8 mouse cellular contexts compared by ENCODE assay signal in the genomic region with DNA sequence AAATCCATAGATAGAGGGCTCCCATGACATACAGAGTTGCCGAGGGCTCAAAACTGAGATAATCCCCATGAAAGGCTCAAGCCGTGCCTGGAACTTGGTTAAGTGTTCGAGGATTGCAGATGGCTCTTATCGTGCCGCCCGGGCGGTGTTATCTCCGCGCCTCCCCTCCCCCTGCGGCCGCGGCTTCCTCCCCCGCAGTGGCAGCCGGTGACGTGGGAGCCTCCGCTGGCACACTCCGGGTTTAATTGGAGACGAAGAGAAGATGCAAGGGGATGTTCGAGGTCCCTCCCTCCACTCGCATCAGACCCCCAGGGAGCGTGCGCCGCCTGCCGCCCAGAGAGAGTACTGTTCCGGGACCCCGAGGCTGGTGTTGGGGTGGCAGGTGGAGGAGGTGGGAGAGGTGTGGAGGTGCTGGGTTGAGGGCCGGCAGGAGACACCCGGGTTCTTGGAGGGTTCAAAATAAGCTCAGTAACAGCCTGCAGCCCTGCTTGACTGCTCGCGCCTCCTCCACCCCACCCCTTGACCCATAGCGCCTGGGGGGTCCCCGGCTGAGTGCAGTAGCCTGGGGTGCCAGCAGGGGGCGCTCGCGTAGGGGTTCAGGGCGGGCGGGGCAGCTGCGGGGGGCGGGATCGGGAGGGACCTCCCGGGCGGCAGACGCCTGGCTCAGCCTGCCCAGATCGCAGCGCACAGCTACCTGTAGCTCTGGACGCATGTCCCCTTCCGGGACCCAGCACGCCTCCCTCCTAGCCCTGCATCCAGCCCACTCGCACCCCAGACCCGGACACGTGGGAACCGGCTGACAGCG. TPM values are rescaled to one million over a fixed set of nuclear protein-coding genes. Genes with fewer than 3 reads are reported as not detected.
DNase-seq lines count a peak whose midpoint lies in the region; ATAC-seq and TF ChIP-seq lines count a peak whose summit lies in the region.

TSS of gene Rasal1 (plus strand) at position 244 of the 805 bp plus-strand sequence.

- H3K36me3 ChIP-seq in limb, embryonic 14.5 days (ENCODE audit: control insufficient read depth, insufficient read depth, low read length) = no peaks in the 10 kb centered on the region
- H3K36me3 ChIP-seq in midbrain, embryonic 14.5 days (ENCODE audit: control insufficient read depth, insufficient read depth, low read length) = no peaks in the 10 kb centered on the region

- ATAC-seq in limb, embryonic 14.5 days (ENCODE audit: low FRiP score, low read depth) = no peak
- ATAC-seq in midbrain, embryonic 14.5 days (ENCODE audit: low FRiP score, low TSS enrichment) = no peak

- no peaks in the 10 kb centered on the region for H3K9me3 ChIP-seq in limb, embryonic 14.5 days (ENCODE audit: control insufficient read depth, low read length)
- H3K9me3 ChIP-seq in midbrain, embryonic 14.5 days (ENCODE audit: control insufficient read depth, low read length) = no peaks in the 10 kb centered on the region

- peaks cover 39% of the 10 kb centered on the region for H3K27me3 ChIP-seq in limb, embryonic 14.5 days (ENCODE audit: control insufficient read depth, insufficient read depth, low read length)
- H3K27me3 ChIP-seq in midbrain, embryonic 14.5 days (ENCODE audit: control insufficient read depth, insufficient read depth, low read length) = peaks cover 28% of the 10 kb centered on the region

- peak; percentile 36 for DNase-seq in ovary, adult 18-20 months (ENCODE audit: low spot score)
- DNase-seq in ovary, postnatal 10 days (ENCODE audit: low spot score) = no peak
- peak; percentile 63 to 75 for DNase-seq in cerebellum, postnatal 14 days
- peak; percentile 79 to 84 for DNase-seq in frontal cortex, postnatal 36 days (ENCODE audit: low spot score in 2 of 2)
- peak; percentile 21 for DNase-seq in kidney, adult 9 months
- DNase-seq in limb, embryonic 14.5 days (ENCODE audit: low spot score) = no peak
- DNase-seq in midbrain, embryonic 14.5 days = peak; percentile 58
- peak; percentile 51 to 79 for DNase-seq in spleen, postnatal 10 days (ENCODE audit: low spot score in 2 of 2)

- no peak within 1 kb of the TSS for H3K27ac ChIP-seq in limb, embryonic 14.5 days (replicated peaks; ENCODE audit: low read depth, low read length)
- no peak within 1 kb of the TSS for H3K27ac ChIP-seq in midbrain, embryonic 14.5 days (replicated peaks; ENCODE audit: low read depth, low read length)

- no peak within 1 kb of the TSS for H3K9ac ChIP-seq in limb, embryonic 14.5 days (ENCODE audit: low read depth, low read length, severe bottlenecking)
- no peak within 1 kb of the TSS; the same call in 1 of the 2 replicates for H3K9ac ChIP-seq in midbrain, embryonic 14.5 days (replicated peaks; ENCODE audit: low read length)

- H3K4me3 ChIP-seq in limb, embryonic 14.5 days (replicated peaks; ENCODE audit: low read length) = peak within 1 kb of the TSS; percentile 22
- peak within 1 kb of the TSS; percentile 18 for H3K4me3 ChIP-seq in midbrain, embryonic 14.5 days (replicated peaks; ENCODE audit: low read depth, low read length)

- peak within 1 kb of the TSS; percentile 39 for H3K4me2 ChIP-seq in limb, embryonic 14.5 days (replicated peaks; ENCODE audit: low read depth, low read length, severe bottlenecking)
- peak within 1 kb of the TSS; percentile 44 for H3K4me2 ChIP-seq in midbrain, embryonic 14.5 days (ENCODE audit: low read length)

- TF ChIP-seq POLR2A in limb, embryonic 14.5 days (IDR thresholded peaks at IDR 0.05; ENCODE audit: borderline replicate concordance, extremely low read depth, insufficient read depth, insufficient read length) = no peak

- WGBS in limb, embryonic 14.5 days = 2% methylated on average over 41 of the region's 53 CpGs
- 1% methylated on average over 52 of the region's 53 CpGs for WGBS in midbrain, embryonic 14.5 days

- H3K4me1 ChIP-seq in limb, embryonic 14.5 days (ENCODE audit: control insufficient read depth, insufficient read depth, low read length) = peaks cover 3% of the 10 kb centered on the region; the same call in 1 of the 2 replicates
- H3K4me1 ChIP-seq in midbrain, embryonic 14.5 days (ENCODE audit: control insufficient read depth, insufficient read depth, low read length) = peaks cover 7% of the 10 kb centered on the region; the same call in 1 of the 2 replicates

RNA-seq across cellular contexts. Expression of gene Rasal1, which starts in this region (rescaled TPM):
- polyA plus RNA-seq in limb, embryonic 14.5 days (2012; rRNA removed) = 0.19 and 0.32 TPM in 2 replicates
- 0.17 and 1.0 TPM in 2 replicates for polyA plus RNA-seq in limb, embryonic 14.5 days (2014; fragmentation: Nextera tagmentation; extraction: Ambion mirVana)
- 0.84 and 1.3 TPM in 2 replicates for polyA plus RNA-seq in midbrain, embryonic 14.5 days (2014; fragmentation: Nextera tagmentation; extraction: Ambion mirVana)

Comparison
In these comparisons a context has a peak if more than half of its experiments do, and no peak if none do; other contexts are left out.
1. DNase-seq: peak in ovary, adult 18-20 months (single experiment), cerebellum, postnatal 14 days (2 of 2), frontal cortex, postnatal 36 days (2 of 2), kidney, adult 9 months (single experiment), midbrain, embryonic 14.5 days (single experiment) and spleen, postnatal 10 days (2 of 2); none in ovary, postnatal 10 days (single experiment) and limb, embryonic 14.5 days (single experiment).